ENCODE assay signal across 8 mouse cellular contexts in genomic region chr2:152789591-152789999, GRCm38 (mm10). TPM values are rescaled to one million over a fixed set of nuclear protein-coding genes. Genes with fewer than 3 reads are reported as not detected.
A peak's percentile ranks its signal among the peaks of the same experiment; 100 is the strongest.
DNase-seq lines count a peak whose midpoint lies in the region; ATAC-seq and TF ChIP-seq lines count a peak whose summit lies in the region.

No protein-coding gene starts in this region.

- ATAC-seq in erythroblast, adult 5-6 weeks (replicated peaks; ENCODE audit: low FRiP score, poor library complexity, severe bottlenecking): peak; percentile 76
- ATAC-seq in intestine, embryonic 14.5 days (replicated peaks; ENCODE audit: low FRiP score, low TSS enrichment, low read depth): no peak
- ATAC-seq in stomach, embryonic 14.5 days (ENCODE audit: insufficient number of reproducible peaks, insufficient read depth, low FRiP score, low read depth): peak; percentile 71; the same call in 1 of the 2 replicates

- H3K9ac ChIP-seq in intestine, embryonic 14.5 days (ENCODE audit: low read length): no peak overlapping the region
- H3K9ac ChIP-seq in stomach, embryonic 14.5 days (replicated peaks; ENCODE audit: low read depth, low read length): no peak overlapping the region

- no peaks in the 10 kb centered on the region for H3K36me3 ChIP-seq in intestine, embryonic 14.5 days (ENCODE audit: control insufficient read depth, insufficient read depth, low read length)
- H3K36me3 ChIP-seq in stomach, embryonic 14.5 days (ENCODE audit: control insufficient read depth, insufficient read depth, low read length): no peaks in the 10 kb centered on the region; the same call in 1 of the 2 replicates

- no peak overlapping the region for H3K4me3 ChIP-seq in layer of hippocampus, adult 2 months
- no peak overlapping the region for H3K4me3 ChIP-seq in intestine, embryonic 14.5 days (ENCODE audit: low read depth, low read length)
- H3K4me3 ChIP-seq in stomach, embryonic 14.5 days (ENCODE audit: low read depth, low read length): no peak overlapping the region

- no peaks in the 10 kb centered on the region for H3K9me3 ChIP-seq in intestine, embryonic 14.5 days (ENCODE audit: control insufficient read depth, low read length)
- no peaks in the 10 kb centered on the region for H3K9me3 ChIP-seq in stomach, embryonic 14.5 days (ENCODE audit: control insufficient read depth, low read depth, low read length)

- H3K27ac ChIP-seq in layer of hippocampus, adult 2 months: peak overlapping the region; percentile 98
- peak overlapping the region; percentile 57 for H3K27ac ChIP-seq in intestine, embryonic 14.5 days (ENCODE audit: low read depth)
- H3K27ac ChIP-seq in stomach, embryonic 14.5 days (ENCODE audit: low read length): peak overlapping the region; percentile 17

- no peak for TF ChIP-seq CTCF in layer of hippocampus, adult 2 months (conservative IDR thresholded peaks at IDR 0.05)

- peaks cover 24% of the 10 kb centered on the region for H3K4me1 ChIP-seq in intestine, embryonic 14.5 days (replicated peaks; ENCODE audit: control insufficient read depth, insufficient read depth, low read length)
- H3K4me1 ChIP-seq in stomach, embryonic 14.5 days (ENCODE audit: control insufficient read depth, insufficient read depth, low read length): peaks cover 27% of the 10 kb centered on the region

- DNase-seq in layer of hippocampus, adult 2 months (ENCODE audit: low spot score in 2 of 2): no peak
- DNase-seq in layer of hippocampus, postnatal 10 days (ENCODE audit: low spot score in 2 of 2): no peak
- DNase-seq in intestine, embryonic 14.5 days (ENCODE audit: low spot score): no peak
- DNase-seq in lung, postnatal 36 days: peak; percentile 83
- DNase-seq in right cerebral cortex, postnatal 25 days: no peak
- no peak for DNase-seq in layer of hippocampus, postnatal 25 days (ENCODE audit: extremely low spot score in 1 of 2, low spot score in 1 of 2)

- no peak overlapping the region for H3K4me2 ChIP-seq in intestine, embryonic 14.5 days (ENCODE audit: low read length)
- no peak overlapping the region for H3K4me2 ChIP-seq in stomach, embryonic 14.5 days (replicated peaks; ENCODE audit: low read depth, low read length)

- WGBS in intestine, embryonic 14.5 days: 20% methylated on average over 4 of the region's 4 CpGs
- 22% methylated on average over 4 of the region's 4 CpGs for WGBS in stomach, embryonic 14.5 days

- H3K27me3 ChIP-seq in intestine, embryonic 14.5 days (replicated peaks; ENCODE audit: control insufficient read depth, insufficient read depth, low read length): no peaks in the 10 kb centered on the region
- H3K27me3 ChIP-seq in stomach, embryonic 14.5 days (ENCODE audit: control insufficient read depth, insufficient read depth, low read length): no peaks in the 10 kb centered on the region

RNA-seq across cellular contexts. Expression of gene Cox4i2, which starts 35.6 kb away (rescaled TPM):
- 1 to 10 TPM; 1.4 to 1.6 TPM for total RNA-seq in layer of hippocampus, adult 2 months (2021)
- 1 to 10 TPM; 2.1 to 2.5 TPM for total RNA-seq in layer of hippocampus, postnatal 10 days (2021)
- not detected in 2 replicates for total RNA-seq in erythroblast, adult 5-6 weeks (2015; ENCODE audit: low replicate concordance)
- total RNA-seq in erythroblast, adult 5-6 weeks (2017; ENCODE audit: low replicate concordance): not detected in 2 replicates
- 11.0 and 13.1 TPM in 2 replicates for polyA plus RNA-seq in intestine, embryonic 14.5 days (2014; fragmentation: Nextera tagmentation; extraction: Ambion mirVana)
- 18.4 and 21.7 TPM in 2 replicates for polyA plus RNA-seq in stomach, embryonic 14.5 days (2014; fragmentation: Nextera tagmentation; extraction: Ambion mirVana)
- 1 to 10 TPM; 2.0 to 2.7 TPM for total RNA-seq in layer of hippocampus, postnatal 25 days (2021)

RNA-seq across cellular contexts. Expression of gene Bcl2l1, which starts 41.9 kb away (rescaled TPM):
- total RNA-seq in layer of hippocampus, adult 2 months (2021): 100 to 1,000 TPM; 129 to 134 TPM
- total RNA-seq in layer of hippocampus, postnatal 10 days (2021): 100 to 1,000 TPM; 109 to 117 TPM
- total RNA-seq in erythroblast, adult 5-6 weeks (2015; ENCODE audit: low replicate concordance): 543 and 572 TPM in 2 replicates
- total RNA-seq in erythroblast, adult 5-6 weeks (2017; ENCODE audit: low replicate concordance): 807 and 937 TPM in 2 replicates
- polyA plus RNA-seq in intestine, embryonic 14.5 days (2014; fragmentation: Nextera tagmentation; extraction: Ambion mirVana): 75.0 and 76.8 TPM in 2 replicates
- 79.4 and 82.4 TPM in 2 replicates for polyA plus RNA-seq in stomach, embryonic 14.5 days (2014; fragmentation: Nextera tagmentation; extraction: Ambion mirVana)
- total RNA-seq in layer of hippocampus, postnatal 25 days (2021): 100 to 1,000 TPM; 121 to 144 TPM

RNA-seq across cellular contexts. Expression of gene Id1, which starts 53.5 kb away (rescaled TPM):
- 10 to 100 TPM; 23.5 to 25.4 TPM for total RNA-seq in layer of hippocampus, adult 2 months (2021)
- 10 to 100 TPM; 29.0 to 31.2 TPM for total RNA-seq in layer of hippocampus, postnatal 10 days (2021)
- total RNA-seq in erythroblast, adult 5-6 weeks (2015; ENCODE audit: low replicate concordance): 3.6 TPM in 1 of 2 replicates, not detected in the other
- total RNA-seq in erythroblast, adult 5-6 weeks (2017; ENCODE audit: low replicate concordance): 3.7 and 4.5 TPM in 2 replicates
- 101 and 109 TPM in 2 replicates for polyA plus RNA-seq in intestine, embryonic 14.5 days (2014; fragmentation: Nextera tagmentation; extraction: Ambion mirVana)
- 147 and 150 TPM in 2 replicates for polyA plus RNA-seq in stomach, embryonic 14.5 days (2014; fragmentation: Nextera tagmentation; extraction: Ambion mirVana)
- 10 to 100 TPM; 19.6 to 22.4 TPM for total RNA-seq in layer of hippocampus, postnatal 25 days (2021)

RNA-seq across cellular contexts. Expression of gene Tpx2, which starts 58.2 kb away (rescaled TPM):
- 1 to 10 TPM; 2.0 to 2.2 TPM for total RNA-seq in layer of hippocampus, adult 2 months (2021)
- 1 to 10 TPM; 5.9 to 6.6 TPM for total RNA-seq in layer of hippocampus, postnatal 10 days (2021)
- 39.8 and 43.9 TPM in 2 replicates for total RNA-seq in erythroblast, adult 5-6 weeks (2015; ENCODE audit: low replicate concordance)
- total RNA-seq in erythroblast, adult 5-6 weeks (2017; ENCODE audit: low replicate concordance): 53.4 and 65.9 TPM in 2 replicates
- 88.3 and 95.4 TPM in 2 replicates for polyA plus RNA-seq in intestine, embryonic 14.5 days (2014; fragmentation: Nextera tagmentation; extraction: Ambion mirVana)
- polyA plus RNA-seq in stomach, embryonic 14.5 days (2014; fragmentation: Nextera tagmentation; extraction: Ambion mirVana): 91.7 and 95.3 TPM in 2 replicates
- 1 to 10 TPM; 1.5 to 2.6 TPM for total RNA-seq in layer of hippocampus, postnatal 25 days (2021)

Comparison
In these comparisons a context has a peak if more than half of its experiments do, and no peak if none do; other contexts are left out.
1. H3K27ac ChIP-seq: peak in every context shown above with its lines; median percentile 98 in layer of hippocampus, adult 2 months; 57 in intestine, embryonic 14.5 days; 17 in stomach, embryonic 14.5 days.